Mouse (Mus musculus): ENCODE data around the gene Mef2d.

The Mef2d gene

GRCm38 (mm10) chr3:88181374-88181773 lies 39.2 kb downstream of the Mef2d start:
- no peak for DNase-seq (ENCODE audit: low spot score in 2 of 2)

GRCm38 (mm10) chr3:88186424-88186823 lies 44.3 kb downstream of the Mef2d start:
- no peak for DNase-seq (ENCODE audit: low spot score in 2 of 2)

DNA sequence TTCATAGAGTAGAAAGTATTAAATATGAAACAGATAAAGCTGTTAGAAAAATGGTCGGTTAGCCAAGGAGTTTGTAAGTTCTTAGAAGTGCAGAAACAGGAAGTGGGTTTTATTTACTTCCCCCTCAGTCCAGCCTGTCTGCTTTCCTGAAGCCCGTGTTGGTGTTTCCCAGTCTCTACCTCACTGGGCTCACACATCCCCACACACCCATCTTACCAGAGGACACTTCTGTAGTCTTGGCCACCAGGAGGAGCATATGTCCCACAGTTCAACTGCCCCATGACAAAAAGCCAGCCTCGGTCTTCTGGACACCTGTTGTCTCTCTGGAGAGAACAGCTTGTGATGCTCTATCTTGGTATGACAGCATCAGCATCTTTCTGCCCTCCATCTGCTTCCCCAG lies 49.0 kb downstream of the Mef2d start:
- DNase-seq (ENCODE audit: low spot score in 2 of 2) = no peak

GRCm38 (mm10) chr3:88191820-88192616 lies 49.8 kb downstream of the Mef2d start:
- DNase-seq (ENCODE audit: low spot score in 2 of 2) = no peak

GRCm38 (mm10) chr3:88197741-88198504 lies 55.8 kb downstream of the Mef2d start:
- DNase-seq (ENCODE audit: low spot score in 2 of 2) = no peak

DNA sequence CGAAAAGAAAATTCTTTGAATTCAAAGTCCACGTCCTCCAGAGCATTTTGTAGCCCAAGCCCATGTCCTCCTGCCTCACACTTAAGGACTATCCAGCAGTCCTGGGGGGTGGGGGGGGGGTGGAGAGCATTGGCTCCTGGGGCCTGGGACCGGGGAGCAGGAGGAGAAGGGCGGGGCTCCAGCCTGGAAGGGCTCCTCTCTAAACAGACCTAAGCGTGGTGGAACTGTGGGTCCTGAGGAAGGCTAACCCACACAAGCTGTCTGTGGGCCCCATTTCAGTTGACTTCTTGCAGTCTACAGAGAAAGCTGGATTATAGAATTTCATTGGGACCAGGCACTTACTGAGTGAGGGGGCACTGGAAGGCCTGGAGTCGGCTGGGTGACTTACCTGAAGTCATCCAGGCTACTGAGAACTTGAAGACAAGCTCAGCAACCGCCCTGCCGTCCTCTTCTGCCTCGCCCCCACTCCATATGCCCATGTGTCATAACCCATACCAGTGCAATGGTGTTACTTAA lies 56.4 kb downstream of the Mef2d start:
- no peak for DNase-seq (ENCODE audit: low spot score in 2 of 2)

DNA sequence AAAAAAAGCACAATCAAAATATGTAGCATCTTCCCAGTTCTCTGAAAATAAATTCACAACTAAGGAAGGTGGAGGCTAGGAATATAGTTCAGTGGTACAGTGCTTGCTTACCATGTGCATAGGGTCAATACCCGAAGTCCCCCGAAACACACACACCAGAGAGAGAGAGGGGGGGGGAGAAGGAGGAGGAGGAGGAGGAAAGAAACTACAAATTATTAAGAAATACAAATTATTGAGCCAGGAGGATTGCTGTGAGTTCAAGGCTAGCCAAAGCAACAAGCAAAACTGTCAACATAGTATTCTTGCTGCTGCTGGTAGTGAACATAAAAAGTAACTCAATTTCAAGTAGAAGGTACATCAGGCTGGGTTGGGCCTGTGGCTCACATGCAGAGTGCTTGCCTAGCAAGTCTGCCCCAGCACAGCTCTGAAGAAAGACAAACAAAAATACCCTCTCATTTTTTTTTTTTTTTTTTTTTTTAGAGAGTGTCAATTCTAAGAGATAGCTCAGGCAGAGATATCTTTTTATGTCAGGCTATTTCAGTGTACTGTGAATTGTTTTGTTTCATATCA lies 57.5 kb downstream of the Mef2d start:
- no peak for DNase-seq (ENCODE audit: low spot score in 2 of 2)

GRCm38 (mm10) chr3:88200161-88200971 lies 58.2 kb downstream of the Mef2d start:
- peak in 1 of 2 experiments; percentile 28 for DNase-seq (ENCODE audit: low spot score in 2 of 2)

DNA sequence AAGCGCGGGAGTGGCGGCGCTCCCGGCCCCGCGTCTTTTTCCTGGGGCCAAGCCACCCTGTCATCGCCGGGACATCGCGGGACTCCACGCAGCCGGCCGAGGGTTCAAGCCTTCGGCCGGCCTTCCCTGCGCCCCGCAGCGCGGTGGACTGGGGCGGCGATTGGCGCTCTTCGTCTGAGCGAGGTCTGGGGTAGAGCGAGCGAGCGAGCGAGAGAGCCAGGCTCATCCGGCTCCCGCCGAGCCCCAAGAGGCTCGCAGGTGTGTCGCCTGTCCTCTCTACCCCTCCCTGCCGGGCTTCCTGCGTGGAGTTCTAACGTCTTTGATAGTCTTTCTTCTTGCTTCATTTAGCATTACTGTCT lies 58.8 kb downstream of the Mef2d start:
- DNase-seq (ENCODE audit: low spot score in 2 of 2) = no peak

GRCm38 (mm10) chr3:88201640-88202039 lies 59.5 kb downstream of the Mef2d start:
- DNase-seq (ENCODE audit: low spot score in 2 of 2) = no peak

DNA sequence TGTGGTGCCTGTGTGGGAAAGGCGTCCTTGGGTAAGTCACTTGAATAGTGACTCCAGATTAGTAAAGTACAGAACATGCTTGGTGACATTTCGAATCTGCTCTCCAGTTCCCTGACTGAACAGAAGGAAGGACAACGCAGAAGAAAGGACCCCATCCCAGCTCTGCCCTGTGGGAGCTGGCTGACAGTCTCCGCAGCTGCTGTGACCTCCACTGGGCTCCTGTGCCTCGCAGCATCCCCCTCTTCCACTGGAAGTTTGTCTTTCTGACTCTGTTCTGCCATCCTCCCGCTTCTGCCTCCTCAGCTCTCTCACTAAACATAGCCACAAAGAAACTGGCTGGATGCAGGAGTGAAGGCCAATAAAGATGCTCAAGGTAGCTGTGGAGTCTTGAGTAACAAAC lies 60.8 kb downstream of the Mef2d start:
- no peak for DNase-seq (ENCODE audit: low spot score in 2 of 2)

DNA sequence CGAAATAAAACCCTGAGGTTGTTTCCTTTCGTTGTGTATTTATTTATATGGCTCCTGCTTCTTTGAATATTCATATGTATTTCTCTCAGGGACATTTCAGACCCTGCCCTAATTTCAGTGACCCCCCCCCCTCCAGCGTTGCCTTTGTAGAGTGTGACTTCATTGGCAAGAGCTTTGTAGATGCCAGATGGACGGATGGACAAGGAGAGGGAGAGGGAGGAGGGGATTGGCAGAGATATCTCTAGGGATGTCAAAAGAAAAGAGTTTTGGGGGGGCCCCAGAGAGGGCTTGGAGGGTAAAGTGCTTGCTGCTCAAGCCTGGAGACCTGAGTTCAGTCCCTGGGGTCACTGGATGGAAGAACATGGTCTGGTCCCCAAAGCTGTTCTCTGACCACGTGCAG lies 61.3 kb downstream of the Mef2d start:
- DNase-seq (ENCODE audit: low spot score in 2 of 2) = no peak

DNA sequence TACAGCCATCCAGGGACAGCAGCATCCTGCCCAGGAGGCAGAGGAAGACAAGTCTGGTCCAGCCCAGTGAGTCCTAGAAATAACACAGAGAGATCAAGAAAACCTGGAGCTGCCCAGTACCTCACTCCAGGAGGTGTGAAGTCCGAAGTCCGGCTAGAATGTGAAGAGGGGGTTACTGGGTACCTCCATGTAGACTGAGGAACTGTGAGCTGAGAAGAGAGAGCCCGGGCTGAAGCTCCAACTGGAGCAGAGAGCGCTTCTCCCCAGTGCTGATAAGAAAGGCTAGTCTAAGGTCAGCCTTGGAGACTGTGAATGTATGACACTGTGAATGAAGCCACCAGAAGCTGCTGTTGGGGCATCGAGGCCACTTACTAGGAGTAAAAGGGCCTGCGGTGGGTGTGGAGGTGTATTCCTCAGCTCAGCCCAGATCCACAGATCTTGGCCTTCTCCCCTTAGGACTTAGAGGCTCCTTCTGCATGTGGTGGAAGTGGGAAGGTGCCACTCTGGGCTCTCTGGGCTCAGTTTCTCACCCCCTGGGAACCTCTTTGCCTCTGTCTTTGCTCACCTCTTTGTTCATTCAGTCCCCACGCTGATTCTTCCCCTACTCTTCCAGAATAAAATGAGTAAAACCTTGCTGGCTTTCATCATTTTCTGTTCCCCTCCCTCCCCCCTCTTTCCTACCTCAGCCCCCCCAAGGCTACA lies 62.0 kb downstream of the Mef2d start:
- DNase-seq (ENCODE audit: low spot score in 2 of 2) = no peak

- DNase-seq (ENCODE audit: low spot score in 2 of 2) = no peak
These were observed 62.6 kb downstream of the Mef2d start for GRCm38 (mm10) chr3:88204751-88205150.

DNA sequence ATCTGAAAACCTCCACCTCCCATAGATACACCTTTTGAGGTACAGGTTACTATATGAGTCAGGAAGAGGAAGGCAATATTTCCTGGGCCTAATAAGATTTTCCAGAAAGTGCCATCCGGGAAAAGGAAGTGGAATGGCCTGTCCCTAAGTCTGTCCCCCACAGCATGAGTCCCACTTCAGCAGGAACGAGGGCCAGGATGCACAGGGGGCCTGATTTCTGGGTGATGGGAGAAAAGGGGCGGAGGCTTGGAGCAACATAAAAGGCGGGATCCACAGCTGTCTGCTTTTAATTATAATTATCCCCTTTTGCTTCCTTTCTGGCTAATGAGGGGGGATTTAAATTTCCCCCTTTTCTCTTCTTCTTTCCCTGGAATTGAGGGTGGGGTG lies 63.0 kb downstream of the Mef2d start:
- DNase-seq (ENCODE audit: low spot score in 2 of 2) = no peak

DNA sequence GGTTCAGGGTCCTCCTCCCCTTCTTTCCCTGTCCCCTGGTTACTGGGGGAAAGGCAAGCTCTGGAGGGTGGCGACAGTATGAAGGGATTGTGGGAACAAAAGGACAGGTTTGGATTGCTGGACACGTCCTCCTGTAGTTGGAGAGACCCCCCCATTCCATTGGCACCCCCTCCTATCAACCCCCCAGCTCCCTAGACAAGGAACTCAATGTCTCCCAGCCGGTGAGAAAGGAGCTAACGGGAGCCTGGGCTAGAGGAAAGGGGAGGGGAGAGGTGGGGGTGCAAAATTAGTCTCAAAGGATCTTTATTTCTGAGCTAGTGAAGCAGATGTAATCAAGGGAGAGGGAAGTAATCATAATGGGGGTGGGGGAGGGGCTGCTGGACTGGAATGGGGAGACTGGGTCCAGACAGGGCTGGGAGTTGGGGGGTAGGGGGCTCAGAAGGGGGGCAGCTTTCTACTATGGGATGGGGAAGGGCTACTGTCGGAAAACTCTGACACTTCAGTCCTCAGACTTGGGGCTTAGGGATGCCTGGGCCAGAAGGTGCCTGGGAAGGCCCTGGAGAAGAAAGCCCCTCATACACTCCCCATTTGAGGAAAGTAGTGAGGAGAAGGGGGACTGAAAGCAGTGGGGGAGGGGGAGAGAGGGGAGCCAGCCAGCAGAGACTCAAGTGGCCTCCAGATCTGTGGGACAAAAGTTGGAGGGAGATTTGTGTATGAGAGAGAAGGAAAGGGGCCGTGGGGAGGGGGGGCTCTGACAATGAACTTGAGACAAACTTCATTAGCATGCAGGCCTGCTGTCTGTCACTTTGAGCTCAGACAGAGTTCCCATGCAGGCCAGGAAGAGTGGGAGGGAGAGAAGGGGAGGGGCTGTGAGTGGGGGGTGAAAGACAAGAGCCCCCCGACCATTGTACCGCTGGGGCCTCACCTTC lies 63.7 kb downstream of the Mef2d start:
- DNase-seq (ENCODE audit: low spot score in 2 of 2) = no peak

- DNase-seq (ENCODE audit: low spot score in 2 of 2) = no peak
These were observed 64.3 kb downstream of the Mef2d start for GRCm38 (mm10) chr3:88206500-88206899.

GRCm38 (mm10) chr3:88206901-88207371 lies 64.8 kb downstream of the Mef2d start:
- no peak for DNase-seq (ENCODE audit: low spot score in 2 of 2)

- DNase-seq (ENCODE audit: low spot score in 2 of 2) = no peak
These were observed 65.4 kb downstream of the Mef2d start for GRCm38 (mm10) chr3:88207451-88208100.

All from urinary bladder, adult 18-20 months (tissue).